Mouse (Mus musculus): ENCODE results near the gene Ptpn6. TPM values are rescaled to one million over a fixed set of nuclear protein-coding genes. Genes with fewer than 3 reads are reported as not detected.
A peak's percentile ranks its signal among the peaks of the same experiment; 100 is the strongest.

Ptpn6 gene
- total RNA-seq, 4 experiments from 2014 or later: 2.3 to 15.0 (median 7.9) TPM

GRCm38 (mm10) chr6:124755831-124756595, 17.5 kb upstream of the Ptpn6 start, which contains the start of the genes Gm45234 and Atn1:
TSS of gene Gm45234 (minus strand) at chr6:124756021.
TSS of gene Atn1 (minus strand) at chr6:124756524.
- no peak for DNase-seq (ENCODE audit: low spot score in 2 of 2)

GRCm38 (mm10) chr6:124755306-124755705, 16.8 kb upstream of the Ptpn6 start:
- no peak for DNase-seq (ENCODE audit: low spot score in 2 of 2)

GRCm38 (mm10) chr6:124753861-124754260, 15.3 kb upstream of the Ptpn6 start:
- DNase-seq (ENCODE audit: low spot score in 2 of 2): no peak

- no peak for DNase-seq (ENCODE audit: low spot score in 2 of 2)
These were observed 11.9 kb upstream of the Ptpn6 start for GRCm38 (mm10) chr6:124750405-124750804.

- no peak for DNase-seq (ENCODE audit: low spot score in 2 of 2)
These were observed 8.4 kb upstream of the Ptpn6 start for GRCm38 (mm10) chr6:124746654-124747632.

GRCm38 (mm10) chr6:124746296-124746605, 7.7 kb upstream of the Ptpn6 start:
- no peak for DNase-seq (ENCODE audit: low spot score in 2 of 2)

- peak in 1 of 2 experiments; percentile 92 for DNase-seq (ENCODE audit: low spot score in 2 of 2)
These were observed 7.2 kb upstream of the Ptpn6 start for GRCm38 (mm10) chr6:124745490-124746295.

- DNase-seq (ENCODE audit: low spot score in 2 of 2): no peak
These were observed 6.3 kb upstream of the Ptpn6 start for GRCm38 (mm10) chr6:124744755-124745321.

GRCm38 (mm10) chr6:124743647-124744046, 5.1 kb upstream of the Ptpn6 start:
- no peak for DNase-seq (ENCODE audit: low spot score in 2 of 2)

GRCm38 (mm10) chr6:124742839-124743514, 4.5 kb upstream of the Ptpn6 start:
- no peak for DNase-seq (ENCODE audit: low spot score in 2 of 2)

- DNase-seq (ENCODE audit: low spot score in 2 of 2): no peak
These were observed 3.3 kb upstream of the Ptpn6 start for GRCm38 (mm10) chr6:124741842-124742241.

- DNase-seq (ENCODE audit: low spot score in 2 of 2): peak; percentile 85 to 91
These were observed 2.6 kb upstream of the Ptpn6 start, which contains the start of gene Grcc10 for GRCm38 (mm10) chr6:124740888-124741761. TSS of gene Grcc10 (minus strand) at chr6:124741374.

GRCm38 (mm10) chr6:124740211-124740887, 1.8 kb upstream of the Ptpn6 start:
- DNase-seq (ENCODE audit: low spot score in 2 of 2): peak in 1 of 2 experiments; percentile 65

GRCm38 (mm10) chr6:124739231-124739796, 800 bp upstream of the Ptpn6 start:
- no peak for DNase-seq (ENCODE audit: low spot score in 2 of 2)

GRCm38 (mm10) chr6:124737040-124737439, 1.5 kb downstream of the Ptpn6 start:
- no peak for DNase-seq (ENCODE audit: low spot score in 2 of 2)

- DNase-seq (ENCODE audit: low spot score in 2 of 2): no peak
These were observed 4.1 kb downstream of the Ptpn6 start for GRCm38 (mm10) chr6:124734417-124734816.

GRCm38 (mm10) chr6:124732476-124733370, 5.8 kb downstream of the Ptpn6 start:
- DNase-seq (ENCODE audit: low spot score in 2 of 2): no peak
